Mouse (Mus musculus) frontal cortex, adult (tissue): ENCODE data around the gene Cdk15.
A peak's percentile ranks its signal among the peaks of the same experiment; 100 is the strongest.

Experiments
- ATAC-seq: cut with Nextera tagmentation; 2 replicates; pipeline ENCODE4 v1.9.2; 2017; ENCODE audit warnings: mild to moderate bottlenecking, moderate library complexity, mixed read lengths; ENCODE audit not compliant: low TSS enrichment

Cdk15 gene

GRCm38 (mm10) chr1:59321880-59322836 is 65.5 kb downstream of the Cdk15 start:
- no peak for ATAC-seq

- ATAC-seq, result 0 out of 2 replicates have a peak, but pooled peaks have one; percentile 31
Observed at GRCm38 (mm10) chr1:59326854-59327395, 70.2 kb downstream of the Cdk15 start.

- no peak for ATAC-seq
Observed at GRCm38 (mm10) chr1:59332737-59333385, 76.2 kb downstream of the Cdk15 start.

- ATAC-seq, result no peak
Observed at GRCm38 (mm10) chr1:59333386-59333759, 76.7 kb downstream of the Cdk15 start.

GRCm38 (mm10) chr1:59333860-59334561 is 77.3 kb downstream of the Cdk15 start:
- ATAC-seq, result no peak

- no peak for ATAC-seq
Observed at GRCm38 (mm10) chr1:59334562-59334890, 77.8 kb downstream of the Cdk15 start.

GRCm38 (mm10) chr1:59336256-59336655 is 79.5 kb downstream of the Cdk15 start:
- no peak for ATAC-seq

GRCm38 (mm10) chr1:59340814-59341588 is 84.3 kb downstream of the Cdk15 start:
- no peak for ATAC-seq

- ATAC-seq, result no peak
Observed at GRCm38 (mm10) chr1:59341697-59342096, 85.0 kb downstream of the Cdk15 start.

GRCm38 (mm10) chr1:59342146-59342545 is 85.4 kb downstream of the Cdk15 start:
- ATAC-seq, result no peak

- no peak for ATAC-seq
Observed at GRCm38 (mm10) chr1:59352706-59353105, 96.0 kb downstream of the Cdk15 start.

- no peak for ATAC-seq
Observed at GRCm38 (mm10) chr1:59355440-59355839, 98.7 kb downstream of the Cdk15 start.

GRCm38 (mm10) chr1:59359136-59359535 is 102.4 kb downstream of the Cdk15 start:
- no peak for ATAC-seq

- ATAC-seq, result no peak
Observed at GRCm38 (mm10) chr1:59360834-59361233, 104.1 kb downstream of the Cdk15 start.

- no peak for ATAC-seq
Observed at GRCm38 (mm10) chr1:59361460-59361859, 104.8 kb downstream of the Cdk15 start.

- ATAC-seq, result no peak
Observed at GRCm38 (mm10) chr1:59361966-59362365, 105.3 kb downstream of the Cdk15 start.

- ATAC-seq, result no peak
Observed at GRCm38 (mm10) chr1:59364463-59365040, 107.8 kb downstream of the Cdk15 start.

GRCm38 (mm10) chr1:59367928-59368648 is 111.4 kb downstream of the Cdk15 start:
- ATAC-seq, result no peak

GRCm38 (mm10) chr1:59368649-59369319 is 112.1 kb downstream of the Cdk15 start:
- no peak for ATAC-seq

GRCm38 (mm10) chr1:59369320-59369685 is 112.6 kb downstream of the Cdk15 start:
- no peak for ATAC-seq
